Mouse (Mus musculus): ENCODE data around the gene Ube2u. TPM values are rescaled to one million over a fixed set of nuclear protein-coding genes. Genes with fewer than 3 reads are reported as not detected.

Ube2u gene
- polyA plus RNA-seq, 2 experiments, result 0.09 TPM; not detected in 1

- no peak overlapping the region for H3K9ac ChIP-seq (replicated peaks)
- ATAC-seq (ENCODE audit: insufficient read depth) (no peak), DNase-seq (ENCODE audit: low read depth in 3 of 3, low spot score in 3 of 3) (no peak)
- WGBS (ENCODE audit: insufficient replicate concordance), result 30% methylated on average over 3 of the region's 3 CpGs
- TF ChIP-seq CTCF (IDR thresholded peaks at IDR 0.05; ENCODE audit: low read depth) (no peak), EP300 (IDR thresholded peaks at IDR 0.05; ENCODE audit: low read depth) (no peak)
- H3K9me3 ChIP-seq (ENCODE audit: control insufficient read depth, low read length), result no peaks in the 10 kb centered on the region
- H3K27ac ChIP-seq, result no peak overlapping the region
- H3K4me1 ChIP-seq (replicated peaks; ENCODE audit: control insufficient read depth in 2 of 2, insufficient read depth in 2 of 2, low read length in 1 of 2), result no peaks in the 10 kb centered on the region
- H3K4me3 ChIP-seq (ENCODE audit: insufficient read depth in 1 of 2, low read depth in 2 of 2, low read length in 2 of 2), result no peak overlapping the region
- no peaks in the 10 kb centered on the region for H3K27me3 ChIP-seq (ENCODE audit: control insufficient read depth, insufficient read depth, low read length)
- H3K4me2 ChIP-seq (ENCODE audit: low read depth), result no peak overlapping the region
- no peaks in the 10 kb centered on the region for H3K36me3 ChIP-seq (replicated peaks; ENCODE audit: control insufficient read depth, insufficient read depth, low read depth)
Measured at GRCm38 (mm10) chr4:100539483-100539882, 60.8 kb downstream of the Ube2u start.

- H3K27ac ChIP-seq, result no peak overlapping the region
- DNase-seq (ENCODE audit: low read depth in 3 of 3, low spot score in 3 of 3), result no peak
- no peaks in the 10 kb centered on the region for H3K36me3 ChIP-seq (replicated peaks; ENCODE audit: control insufficient read depth, insufficient read depth, low read depth)
- H3K4me3 ChIP-seq (ENCODE audit: insufficient read depth in 1 of 2, low read depth in 2 of 2, low read length in 2 of 2), result no peak overlapping the region
- H3K4me2 ChIP-seq (ENCODE audit: low read depth), result no peak overlapping the region
- ATAC-seq (ENCODE audit: insufficient read depth), result no peak
- H3K4me1 ChIP-seq (replicated peaks; ENCODE audit: control insufficient read depth in 2 of 2, insufficient read depth in 2 of 2, low read length in 1 of 2), result no peaks in the 10 kb centered on the region
- H3K27me3 ChIP-seq (ENCODE audit: control insufficient read depth, insufficient read depth, low read length), result no peaks in the 10 kb centered on the region
- H3K9me3 ChIP-seq (ENCODE audit: control insufficient read depth, low read length), result no peaks in the 10 kb centered on the region
- TF ChIP-seq CTCF (IDR thresholded peaks at IDR 0.05; ENCODE audit: low read depth), result no peak
- TF ChIP-seq EP300 (IDR thresholded peaks at IDR 0.05; ENCODE audit: low read depth), result no peak
- no peak overlapping the region for H3K9ac ChIP-seq (replicated peaks)
- WGBS (ENCODE audit: insufficient replicate concordance), result 18% methylated on average over 4 of the region's 4 CpGs
Measured at GRCm38 (mm10) chr4:100547905-100548304, 69.3 kb downstream of the Ube2u start.

GRCm38 (mm10) chr4:100553296-100553695 is 74.6 kb downstream of the Ube2u start:
- H3K9me3 ChIP-seq (ENCODE audit: control insufficient read depth, low read length), result no peaks in the 10 kb centered on the region
- 58% methylated on average over 2 of the region's 2 CpGs for WGBS (ENCODE audit: insufficient replicate concordance)
- no peaks in the 10 kb centered on the region for H3K4me1 ChIP-seq (replicated peaks; ENCODE audit: control insufficient read depth in 2 of 2, insufficient read depth in 2 of 2, low read length in 1 of 2)
- no peak overlapping the region for H3K9ac ChIP-seq (replicated peaks)
- TF ChIP-seq EP300 (IDR thresholded peaks at IDR 0.05; ENCODE audit: low read depth) (no peak), CTCF (IDR thresholded peaks at IDR 0.05; ENCODE audit: low read depth) (no peak)
- H3K4me3 ChIP-seq (ENCODE audit: insufficient read depth in 1 of 2, low read depth in 2 of 2, low read length in 2 of 2), result no peak overlapping the region
- H3K27ac ChIP-seq, result no peak overlapping the region
- ATAC-seq (ENCODE audit: insufficient read depth), result no peak
- no peak for DNase-seq (ENCODE audit: low read depth in 3 of 3, low spot score in 3 of 3)
- no peak overlapping the region for H3K4me2 ChIP-seq (ENCODE audit: low read depth)
- H3K36me3 ChIP-seq (replicated peaks; ENCODE audit: control insufficient read depth, insufficient read depth, low read depth), result no peaks in the 10 kb centered on the region
- no peaks in the 10 kb centered on the region for H3K27me3 ChIP-seq (ENCODE audit: control insufficient read depth, insufficient read depth, low read length)

GRCm38 (mm10) chr4:100588236-100589206 is 109.9 kb downstream of the Ube2u start:
- Histone ChIP-seq H3K4me3 (ENCODE audit: insufficient read depth in 1 of 2, low read depth in 2 of 2, low read length in 2 of 2) (no peak overlapping the region), H3K4me2 (ENCODE audit: low read depth) (no peak overlapping the region; the same call in 1 of the 2 replicates), H3K4me1 (replicated peaks; ENCODE audit: control insufficient read depth in 2 of 2, insufficient read depth in 2 of 2, low read length in 1 of 2) (no peaks in the 10 kb centered on the region), H3K36me3 (replicated peaks; ENCODE audit: control insufficient read depth, insufficient read depth, low read depth) (no peaks in the 10 kb centered on the region), H3K27me3 (ENCODE audit: control insufficient read depth, insufficient read depth, low read length) (no peaks in the 10 kb centered on the region), H3K9me3 (ENCODE audit: control insufficient read depth, low read length) (no peaks in the 10 kb centered on the region), H3K27ac (no peak overlapping the region), H3K9ac (replicated peaks) (no peak overlapping the region)
- WGBS (ENCODE audit: insufficient replicate concordance), result 8% methylated on average over 21 of the region's 21 CpGs
- peak; percentile 76 for TF ChIP-seq CTCF (IDR thresholded peaks at IDR 0.05; ENCODE audit: low read depth)
- no peak for TF ChIP-seq EP300 (IDR thresholded peaks at IDR 0.05; ENCODE audit: low read depth)
- no peak for DNase-seq (ENCODE audit: low read depth in 3 of 3, low spot score in 3 of 3)
- ATAC-seq (ENCODE audit: insufficient read depth), result no peak

GRCm38 (mm10) chr4:100595771-100596170 is 117.1 kb downstream of the Ube2u start:
- ATAC-seq (ENCODE audit: insufficient read depth), result no peak
- Histone ChIP-seq H3K9me3 (ENCODE audit: control insufficient read depth, low read length) (no peaks in the 10 kb centered on the region), H3K4me3 (ENCODE audit: insufficient read depth in 1 of 2, low read depth in 2 of 2, low read length in 2 of 2) (no peak overlapping the region), H3K9ac (replicated peaks) (no peak overlapping the region), H3K27ac (no peak overlapping the region), H3K4me2 (ENCODE audit: low read depth) (no peak overlapping the region), H3K36me3 (replicated peaks; ENCODE audit: control insufficient read depth, insufficient read depth, low read depth) (no peaks in the 10 kb centered on the region), H3K27me3 (ENCODE audit: control insufficient read depth, insufficient read depth, low read length) (no peaks in the 10 kb centered on the region), H3K4me1 (replicated peaks; ENCODE audit: control insufficient read depth in 2 of 2, insufficient read depth in 2 of 2, low read length in 1 of 2) (no peaks in the 10 kb centered on the region)
- no peak for DNase-seq (ENCODE audit: low read depth in 3 of 3, low spot score in 3 of 3)
- WGBS (ENCODE audit: insufficient replicate concordance), result 63% methylated on average over 4 of the region's 4 CpGs
- no peak for TF ChIP-seq CTCF (IDR thresholded peaks at IDR 0.05; ENCODE audit: low read depth)
- TF ChIP-seq EP300 (IDR thresholded peaks at IDR 0.05; ENCODE audit: low read depth), result no peak

All from liver, embryonic 14.5 days (tissue).